10 mouse cellular contexts compared by ENCODE assay signal in genomic region chr12:86835899-86836298, GRCm38 (mm10). TPM values are rescaled to one million over a fixed set of nuclear protein-coding genes. Genes with fewer than 3 reads are reported as not detected.
DNase-seq lines count a peak whose midpoint lies in the region; ATAC-seq lines count a peak whose summit lies in the region.
"Had no signal": no experiment of that assay in that cellular context is flagged by ENCODE, and none has a peak within 500 bp of the region (broad histone marks: within the 10 kb centered on the region; RNA-seq: fewer than 3 reads in every experiment).

No protein-coding gene starts in this region.

- no peak overlapping the region for H3K9ac ChIP-seq in hindbrain, embryonic 14.5 days
- H3K9ac ChIP-seq in heart, embryonic 16.5 days (ENCODE audit: low read length), result no peak overlapping the region; the same call in 1 of the 2 replicates
- H3K9ac ChIP-seq in stomach, embryonic 14.5 days (replicated peaks; ENCODE audit: low read depth, low read length), result no peak overlapping the region
- no peak overlapping the region for H3K9ac ChIP-seq in hindbrain, embryonic 16.5 days (ENCODE audit: low read depth, low read length)
- H3K9ac ChIP-seq: hindbrain, embryonic 13.5 days; midbrain, embryonic 13.5 days had no signal

- 0 out of 2 replicates have a peak overlapping the region, but pooled peaks have one; percentile 20 for H3K27ac ChIP-seq in hindbrain, embryonic 14.5 days
- H3K27ac ChIP-seq in hindbrain, embryonic 10.5 days, result no peak overlapping the region
- H3K27ac ChIP-seq in heart, embryonic 16.5 days (ENCODE audit: low read length), result peak overlapping the region; percentile 92
- peak overlapping the region; percentile 82 for H3K27ac ChIP-seq in stomach, embryonic 14.5 days (ENCODE audit: low read length)
- no peak overlapping the region for H3K27ac ChIP-seq in hindbrain, embryonic 16.5 days (ENCODE audit: low read depth, low read length)
- H3K27ac ChIP-seq: hindbrain, embryonic 13.5 days; midbrain, embryonic 13.5 days had no signal

- H3K4me2 ChIP-seq in hindbrain, embryonic 14.5 days (replicated peaks), result no peak overlapping the region
- H3K4me2 ChIP-seq in heart, embryonic 16.5 days (ENCODE audit: low read depth, low read length), result no peak overlapping the region; the same call in 1 of the 2 replicates
- no peak overlapping the region for H3K4me2 ChIP-seq in stomach, embryonic 14.5 days (replicated peaks; ENCODE audit: low read depth, low read length)
- no peak overlapping the region for H3K4me2 ChIP-seq in hindbrain, embryonic 16.5 days (ENCODE audit: low read length)

- no peak for DNase-seq in hindbrain, embryonic 14.5 days (ENCODE audit: low spot score)
- DNase-seq in hindbrain, embryonic 10.5 days (ENCODE audit: low spot score), result no peak
- peak; percentile 63 to 68 for DNase-seq in spleen, postnatal 36 days (ENCODE audit: low spot score in 2 of 2)
- no peak for DNase-seq in spleen, postnatal 10 days (ENCODE audit: low spot score in 2 of 2)
- no peak for DNase-seq in cerebellum, adult 18-20 months

- peaks cover 14% of the 10 kb centered on the region for H3K4me1 ChIP-seq in hindbrain, embryonic 14.5 days (replicated peaks; ENCODE audit: control insufficient read depth, insufficient read depth, low read length)
- peaks cover 38% of the 10 kb centered on the region for H3K4me1 ChIP-seq in hindbrain, embryonic 10.5 days (replicated peaks)
- H3K4me1 ChIP-seq in heart, embryonic 16.5 days (ENCODE audit: control insufficient read depth, insufficient read depth, low read length), result peaks cover 58% of the 10 kb centered on the region
- peaks cover 43% of the 10 kb centered on the region for H3K4me1 ChIP-seq in stomach, embryonic 14.5 days (ENCODE audit: control insufficient read depth, insufficient read depth, low read length)
- H3K4me1 ChIP-seq in hindbrain, embryonic 16.5 days (ENCODE audit: control insufficient read depth, insufficient read depth, low read depth, low read length), result peaks cover 12% of the 10 kb centered on the region

- H3K36me3 ChIP-seq in hindbrain, embryonic 14.5 days (replicated peaks; ENCODE audit: control insufficient read depth, insufficient read depth), result no peaks in the 10 kb centered on the region
- H3K36me3 ChIP-seq in hindbrain, embryonic 10.5 days, result no peaks in the 10 kb centered on the region
- no peaks in the 10 kb centered on the region for H3K36me3 ChIP-seq in heart, embryonic 16.5 days (ENCODE audit: control insufficient read depth, insufficient read depth)
- H3K36me3 ChIP-seq in stomach, embryonic 14.5 days (ENCODE audit: control insufficient read depth, insufficient read depth, low read length), result no peaks in the 10 kb centered on the region
- no peaks in the 10 kb centered on the region for H3K36me3 ChIP-seq in hindbrain, embryonic 16.5 days (ENCODE audit: control insufficient read depth, insufficient read depth, low read length)
- H3K36me3 ChIP-seq: hindbrain, embryonic 13.5 days; midbrain, embryonic 13.5 days had no signal

- H3K4me3 ChIP-seq in hindbrain, embryonic 14.5 days (replicated peaks; ENCODE audit: low read length), result no peak overlapping the region
- no peak overlapping the region for H3K4me3 ChIP-seq in hindbrain, embryonic 10.5 days
- H3K4me3 ChIP-seq in heart, embryonic 16.5 days (ENCODE audit: low read length), result no peak overlapping the region
- H3K4me3 ChIP-seq in stomach, embryonic 14.5 days (ENCODE audit: low read depth, low read length), result no peak overlapping the region
- no peak overlapping the region for H3K4me3 ChIP-seq in hindbrain, embryonic 16.5 days (ENCODE audit: low read length)
- H3K4me3 ChIP-seq: hindbrain, embryonic 13.5 days; midbrain, embryonic 13.5 days had no signal

- H3K9me3 ChIP-seq in hindbrain, embryonic 14.5 days (ENCODE audit: control insufficient read depth, low read length), result no peaks in the 10 kb centered on the region
- H3K9me3 ChIP-seq in hindbrain, embryonic 10.5 days, result no peaks in the 10 kb centered on the region
- no peaks in the 10 kb centered on the region for H3K9me3 ChIP-seq in heart, embryonic 16.5 days (replicated peaks; ENCODE audit: control insufficient read depth, low read length)
- no peaks in the 10 kb centered on the region for H3K9me3 ChIP-seq in stomach, embryonic 14.5 days (ENCODE audit: control insufficient read depth, low read depth, low read length)
- no peaks in the 10 kb centered on the region for H3K9me3 ChIP-seq in hindbrain, embryonic 16.5 days (ENCODE audit: control insufficient read depth, low read length)
- H3K9me3 ChIP-seq: hindbrain, embryonic 13.5 days; midbrain, embryonic 13.5 days had no signal

- H3K27me3 ChIP-seq in hindbrain, embryonic 14.5 days (ENCODE audit: control insufficient read depth, insufficient read depth, low read length), result no peaks in the 10 kb centered on the region
- H3K27me3 ChIP-seq in hindbrain, embryonic 10.5 days (ENCODE audit: insufficient read depth, poor library complexity, severe bottlenecking), result peaks cover 33% of the 10 kb centered on the region
- H3K27me3 ChIP-seq in heart, embryonic 16.5 days (ENCODE audit: control insufficient read depth, insufficient read depth, low read length), result no peaks in the 10 kb centered on the region
- no peaks in the 10 kb centered on the region for H3K27me3 ChIP-seq in stomach, embryonic 14.5 days (ENCODE audit: control insufficient read depth, insufficient read depth, low read length)
- H3K27me3 ChIP-seq in hindbrain, embryonic 16.5 days (replicated peaks; ENCODE audit: control insufficient read depth, insufficient read depth, low read length), result no peaks in the 10 kb centered on the region
- H3K27me3 ChIP-seq: hindbrain, embryonic 13.5 days; midbrain, embryonic 13.5 days had no signal

- WGBS in hindbrain, embryonic 14.5 days, result 79% methylated on average over 3 of the region's 3 CpGs
- 89% methylated on average over 3 of the region's 3 CpGs for WGBS in hindbrain, embryonic 10.5 days
- 67% methylated on average over 3 of the region's 3 CpGs for WGBS in heart, embryonic 16.5 days
- 82% methylated on average over 3 of the region's 3 CpGs for WGBS in stomach, embryonic 14.5 days
- 88% methylated on average over 3 of the region's 3 CpGs for WGBS in hindbrain, embryonic 16.5 days

- no peak for ATAC-seq in hindbrain, embryonic 14.5 days (ENCODE audit: low FRiP score)
- ATAC-seq in heart, embryonic 16.5 days (replicated peaks; ENCODE audit: extremely low read depth, insufficient read depth, low FRiP score), result no peak
- no peak for ATAC-seq in stomach, embryonic 14.5 days (ENCODE audit: insufficient number of reproducible peaks, insufficient read depth, low FRiP score, low read depth)
- ATAC-seq in hindbrain, embryonic 16.5 days, result no peak

RNA-seq across cellular contexts. Expression of gene Irf2bpl, which starts 48.7 kb away (rescaled TPM):
- polyA plus RNA-seq in hindbrain, embryonic 14.5 days (2014; fragmentation: Nextera tagmentation; extraction: Ambion mirVana), result 64.5 and 65.5 TPM in 2 replicates
- 20.3 and 34.2 TPM in 2 replicates for polyA plus RNA-seq in hindbrain, embryonic 10.5 days (2016; fragmentation: Nextera tagmentation; extraction: Ambion mirVana)
- 25.4 and 32.4 TPM in 2 replicates for polyA plus RNA-seq in heart, embryonic 16.5 days (2015; fragmentation: Nextera tagmentation; extraction: Ambion mirVana)
- 18.2 and 21.6 TPM in 2 replicates for polyA plus RNA-seq in stomach, embryonic 14.5 days (2014; fragmentation: Nextera tagmentation; extraction: Ambion mirVana)
- 49.7 and 56.6 TPM in 2 replicates for polyA plus RNA-seq in hindbrain, embryonic 16.5 days (2015; fragmentation: Nextera tagmentation; extraction: Ambion mirVana)

Comparison
In these comparisons a context has a peak if more than half of its experiments do, and no peak if none do; other contexts are left out.
1. DNase-seq: peak in spleen, postnatal 36 days (2 of 2); none in hindbrain, embryonic 14.5 days (single experiment), hindbrain, embryonic 10.5 days (single experiment), spleen, postnatal 10 days (0 of 2) and cerebellum, adult 18-20 months (0 of 2).
2. H3K27ac ChIP-seq: peak in hindbrain, embryonic 14.5 days (single experiment), heart, embryonic 16.5 days (single experiment) and stomach, embryonic 14.5 days (single experiment); none in hindbrain, embryonic 10.5 days (single experiment) and hindbrain, embryonic 16.5 days (single experiment).